In the genomic region with DNA sequence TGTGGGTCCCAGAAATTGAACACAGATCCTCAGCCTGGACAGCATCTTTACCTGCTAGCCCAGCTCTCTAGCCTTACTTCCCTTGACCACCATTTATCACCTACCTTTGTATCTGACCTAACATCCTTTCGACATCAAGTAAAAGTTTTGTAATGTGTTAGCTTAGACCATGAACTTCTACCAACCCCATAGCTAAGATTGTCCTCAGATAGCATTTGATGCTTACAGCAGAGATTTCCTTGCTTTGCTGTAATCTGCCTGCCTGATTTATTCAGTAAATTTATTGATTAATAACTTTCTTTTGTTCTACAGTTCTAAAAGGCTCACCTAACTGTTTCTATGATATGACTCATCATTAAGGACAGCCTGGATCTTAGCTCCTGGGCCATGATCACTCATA, we compare ENCODE assay signal across 18 mouse cellular contexts. TPM values are rescaled to one million over a fixed set of nuclear protein-coding genes. Genes with fewer than 3 reads are reported as not detected.
A peak's percentile ranks its signal among the peaks of the same experiment; 100 is the strongest.
DNase-seq lines count a peak whose midpoint lies in the region; ATAC-seq and TF ChIP-seq lines count a peak whose summit lies in the region.
"Had no signal": no experiment of that assay in that cellular context is flagged by ENCODE, and none has a peak within 500 bp of the region (broad histone marks: within the 10 kb centered on the region; RNA-seq: fewer than 3 reads in every experiment).

No protein-coding gene starts in this region.

- H3K27me3 ChIP-seq in liver, adult 2 months (ENCODE audit: control insufficient read depth, insufficient read depth, low read length) = no peaks in the 10 kb centered on the region
- no peaks in the 10 kb centered on the region for H3K27me3 ChIP-seq in liver, postnatal 0 days (ENCODE audit: insufficient read depth, low read length)
- peaks cover 38% of the 10 kb centered on the region for H3K27me3 ChIP-seq in liver, embryonic 12.5 days (replicated peaks)
- H3K27me3 ChIP-seq: Patski had no signal

- 29% methylated on average over 1 of the region's 1 CpGs for WGBS in liver, adult 2 months
- WGBS in liver, postnatal 0 days (ENCODE audit: insufficient replicate concordance) = 47% methylated on average over 1 of the region's 1 CpGs
- WGBS in liver, embryonic 12.5 days (ENCODE audit: insufficient replicate concordance) = 72% methylated on average over 1 of the region's 1 CpGs

- H3K27ac ChIP-seq in liver, adult 2 months (replicated peaks; ENCODE audit: insufficient read depth, low read depth, low read length) = peak overlapping the region; percentile 84
- H3K27ac ChIP-seq in liver, postnatal 0 days (ENCODE audit: low read depth) = 0 out of 2 replicates have a peak overlapping the region, but pooled peaks have one; percentile 16
- H3K27ac ChIP-seq in liver, embryonic 12.5 days = no peak overlapping the region

- peak; percentile 32; the same call in 1 of the 2 replicates for ATAC-seq in liver, postnatal 0 days
- no peak for ATAC-seq in liver, embryonic 12.5 days
- ATAC-seq: activated CD4-positive, CD25-positive, alpha-beta regulatory T cell, adult 4 months; CD4-positive, CD25-positive, alpha-beta regulatory T cell, adult 4 months; Patski had no signal

- DNase-seq in liver, adult 2 months (ENCODE audit: extremely low read depth, low read depth, low spot score) = peak; percentile 93
- DNase-seq in liver = no peak
- DNase-seq in liver, postnatal 0 days = no peak
- DNase-seq: adrenal gland, adult 2 months; adrenal gland, adult 8-10 months; adrenal gland, postnatal 10 days; adrenal gland, postnatal 14 days; adrenal gland, postnatal 25 days; adrenal gland, postnatal 36 days; B cell, adult 2 months; cerebellum, adult 11 months; cerebellum, adult 11-12 months; cerebellum, adult 18-20 months had no signal

- TF ChIP-seq POLR2A in liver, adult 2 months (IDR thresholded peaks at IDR 0.05; ENCODE audit: extremely low read depth, insufficient read depth, low read length) = no peak

- no peak overlapping the region for H3K4me2 ChIP-seq in liver, postnatal 0 days (ENCODE audit: low read depth, low read length)
- H3K4me2 ChIP-seq in liver, embryonic 12.5 days = no peak overlapping the region

- H3K79me2 ChIP-seq in liver, adult 2 months (ENCODE audit: control insufficient read depth, insufficient read depth, low read length) = no peaks in the 10 kb centered on the region

- no peaks in the 10 kb centered on the region for H3K36me3 ChIP-seq in liver, adult 2 months (ENCODE audit: control insufficient read depth, insufficient read depth, low read length)
- H3K36me3 ChIP-seq in liver, postnatal 0 days (replicated peaks; ENCODE audit: insufficient read depth, low read length) = no peaks in the 10 kb centered on the region
- no peaks in the 10 kb centered on the region for H3K36me3 ChIP-seq in liver, embryonic 12.5 days
- H3K36me3 ChIP-seq: G1E had no signal

- H3K4me1 ChIP-seq in liver, adult 2 months (ENCODE audit: control insufficient read depth, insufficient read depth, low read length) = peaks cover 31% of the 10 kb centered on the region
- H3K4me1 ChIP-seq in liver, postnatal 0 days (ENCODE audit: insufficient read depth) = peaks cover 29% of the 10 kb centered on the region
- peaks cover 27% of the 10 kb centered on the region for H3K4me1 ChIP-seq in liver, embryonic 12.5 days

- no peak for TF ChIP-seq EP300 in liver, postnatal 0 days (IDR thresholded peaks at IDR 0.05; ENCODE audit: low read depth)

- H3K4me3 ChIP-seq in liver, adult 2 months (ENCODE audit: insufficient read depth, low read depth, low read length) = no peak overlapping the region
- no peak overlapping the region for H3K4me3 ChIP-seq in liver, postnatal 0 days (ENCODE audit: low read depth, low read length)
- H3K4me3 ChIP-seq in liver, embryonic 12.5 days = no peak overlapping the region

- H3K9me3 ChIP-seq in liver, postnatal 0 days (ENCODE audit: low read length) = no peaks in the 10 kb centered on the region
- H3K9me3 ChIP-seq in liver, embryonic 12.5 days (replicated peaks) = no peaks in the 10 kb centered on the region
- H3K9me3 ChIP-seq: G1E had no signal

- no peak for TF ChIP-seq CTCF in liver, adult 2 months (IDR thresholded peaks at IDR 0.05; ENCODE audit: low read depth, low read length)
- no peak for TF ChIP-seq CTCF in liver, postnatal 0 days (IDR thresholded peaks at IDR 0.05; ENCODE audit: low read depth)

- H3K9ac ChIP-seq in liver, adult 2 months (ENCODE audit: low read depth, low read length) = no peak overlapping the region
- no peak overlapping the region for H3K9ac ChIP-seq in liver, postnatal 0 days (replicated peaks)
- no peak overlapping the region for H3K9ac ChIP-seq in liver, embryonic 12.5 days

RNA-seq across cellular contexts. Expression of gene Tapt1, which starts 15.3 kb away (rescaled TPM):
- 63.5 and 68.6 TPM in 2 replicates for total RNA-seq in liver, adult 2 months (2014; rRNA removed)
- 34.8 and 35.8 TPM in 2 replicates for polyA plus RNA-seq in liver, adult 2 months (2012; rRNA removed)
- 29.8 and 33.3 TPM in 2 replicates for polyA plus RNA-seq in liver, postnatal 0 days (2015; fragmentation: Nextera tagmentation; extraction: Ambion mirVana)
- 46.0 and 48.3 TPM in 2 replicates for polyA plus RNA-seq in liver, embryonic 12.5 days (2016; fragmentation: Nextera tagmentation; extraction: Ambion mirVana)
